Mouse (Mus musculus) v-Abl transformed pro-B cells (cell line): Measurements from ENCODE around the gene Creg2.

Experiments
- in situ Hi-C, 2 experiments: fragments of 400-800 bp; cut with MboI; formaldehyde crosslinking; loops; one replicate each; pipeline ENCODE4 v1.15.1; 2025; ENCODE audit not compliant: unreplicated experiment in 2 of 2

The Creg2 gene

DNA sequence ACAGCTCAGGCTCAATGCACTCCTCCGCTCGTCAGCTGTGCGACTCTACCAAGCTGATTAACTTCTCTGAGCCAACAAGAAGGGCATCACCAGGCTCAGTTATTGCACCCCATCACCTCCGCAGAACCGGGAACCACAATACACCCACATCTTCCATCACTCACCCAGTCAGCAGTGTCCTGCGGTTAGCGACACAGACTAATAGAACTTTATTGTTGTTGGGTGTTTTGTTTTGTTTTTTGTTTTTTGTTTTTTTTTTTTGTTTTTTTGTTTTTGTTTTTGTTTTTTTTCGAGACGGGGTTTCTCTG lies at the start of gene Creg2:
Creg2 (minus strand) TSS at position 234 of the 308 bp plus-strand sequence.
- in situ Hi-C loops = no loop called here

- in situ Hi-C loops = no loop called here
These were observed 49.5 kb upstream of the Creg2 start for GRCm38 (mm10) chr1:39700599-39701273.

GRCm38 (mm10) chr1:39698456-39698855 lies 47.2 kb upstream of the Creg2 start:
- in situ Hi-C loops = loop anchor here in 1 of 2 experiments (25.0 kb wide), 2 partner anchors 414 to 839 kb away; no protein-coding TSS in a partner anchor

DNA sequence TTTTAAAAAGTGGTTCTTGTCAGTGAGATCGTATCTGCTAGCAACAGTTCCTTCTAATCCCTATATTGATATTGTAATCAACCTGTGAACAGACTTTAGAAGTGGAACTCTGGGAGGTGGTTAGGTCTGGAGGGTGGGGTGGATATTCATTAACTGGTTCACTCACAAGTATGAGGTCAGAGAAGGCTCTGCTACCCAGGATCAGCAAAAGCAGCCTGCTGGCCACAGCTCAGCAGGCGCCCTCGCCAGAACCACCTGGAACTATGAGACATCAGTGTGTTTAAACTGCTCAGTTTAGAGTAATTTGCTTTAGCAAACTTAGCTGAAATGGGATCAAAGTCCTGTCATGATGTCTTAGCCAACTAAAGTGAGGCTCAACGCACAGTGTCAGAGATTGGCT lies 43.9 kb upstream of the Creg2 start:
- in situ Hi-C loops = loop anchor here in 1 of 2 experiments (25.0 kb wide), 2 partner anchors 417 to 842 kb away; no protein-coding TSS in a partner anchor

GRCm38 (mm10) chr1:39694756-39695155 lies 43.5 kb upstream of the Creg2 start:
- in situ Hi-C loops = loop anchor here in 1 of 2 experiments (25.0 kb wide), 2 partner anchors 418 to 843 kb away; no protein-coding TSS in a partner anchor

DNA sequence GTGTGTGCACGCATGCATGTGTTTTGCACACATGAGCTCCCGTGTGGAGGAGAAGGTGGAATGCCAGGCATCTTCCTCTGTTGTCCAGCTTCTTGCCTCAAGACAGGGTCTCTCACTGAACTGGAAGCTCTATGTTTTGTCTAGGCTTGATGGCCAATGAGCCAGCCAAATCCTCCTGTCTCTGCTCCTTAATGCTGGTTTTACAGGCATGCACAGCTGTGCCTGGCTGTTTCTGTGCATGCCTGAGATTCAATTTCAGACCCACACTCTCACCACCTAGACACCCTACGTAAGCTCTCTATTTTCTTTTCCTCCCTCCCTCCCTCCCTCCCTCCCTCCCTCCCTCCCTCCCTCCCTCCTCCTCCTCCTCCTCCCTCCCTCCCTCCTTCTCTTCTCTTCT lies 40.7 kb upstream of the Creg2 start:
- in situ Hi-C loops = loop anchor here in 1 of 2 experiments (25.0 kb wide), 2 partner anchors 420 to 845 kb away; no protein-coding TSS in a partner anchor

GRCm38 (mm10) chr1:39691061-39691460 lies 39.8 kb upstream of the Creg2 start:
- in situ Hi-C loops = loop anchor here in 1 of 2 experiments (25.0 kb wide), 2 partner anchors 421 to 846 kb away; no protein-coding TSS in a partner anchor

DNA sequence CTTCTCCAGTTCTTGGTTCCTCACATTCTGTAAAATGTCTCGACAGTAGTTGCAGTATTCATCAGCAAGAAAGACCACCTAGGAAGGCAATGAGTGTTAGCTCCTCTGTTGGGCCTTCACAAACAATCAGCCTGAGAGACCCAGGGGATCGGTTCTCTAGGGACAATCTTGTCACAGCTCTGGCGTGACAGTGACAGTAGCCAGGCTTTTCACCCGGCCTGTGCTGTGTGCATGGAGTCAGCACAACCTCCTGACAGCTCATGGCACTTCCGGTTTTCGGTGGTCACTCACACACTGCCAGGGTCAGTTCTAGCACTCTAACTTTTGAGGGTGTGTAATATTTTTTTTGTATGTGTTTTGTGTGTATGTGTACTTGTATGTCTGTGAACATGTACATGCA lies 37.3 kb upstream of the Creg2 start:
- in situ Hi-C loops = loop anchor here (5.0 to 25.0 kb wide), 7 partner anchors 249 to 849 kb away; no protein-coding TSS in a partner anchor

DNA sequence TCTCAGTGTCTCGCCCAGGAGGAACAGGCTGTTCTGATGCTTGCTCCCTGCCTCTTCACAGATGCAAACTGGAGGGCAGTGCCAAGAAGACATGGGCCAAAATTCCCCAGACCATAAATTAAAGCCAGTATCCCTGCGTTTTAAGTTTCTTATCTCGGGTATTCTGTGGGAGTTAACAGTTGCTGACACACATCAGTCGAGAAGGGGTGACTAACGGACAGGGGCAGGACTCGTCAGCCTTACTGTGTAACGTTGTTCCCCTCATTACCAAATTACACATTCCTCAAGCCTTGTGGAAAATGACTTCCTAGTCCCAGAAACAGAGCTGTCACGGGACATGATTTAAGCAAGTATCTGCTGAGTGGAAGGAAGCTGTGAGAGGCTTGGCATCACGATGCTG lies 36.0 kb upstream of the Creg2 start:
- in situ Hi-C loops = loop anchor here (5.0 to 25.0 kb wide), 7 partner anchors 250 to 850 kb away; no protein-coding TSS in a partner anchor

GRCm38 (mm10) chr1:39685841-39686240 lies 34.6 kb upstream of the Creg2 start:
- in situ Hi-C loops = loop anchor here (5.0 to 25.0 kb wide), 7 partner anchors 251 to 851 kb away; no protein-coding TSS in a partner anchor

DNA sequence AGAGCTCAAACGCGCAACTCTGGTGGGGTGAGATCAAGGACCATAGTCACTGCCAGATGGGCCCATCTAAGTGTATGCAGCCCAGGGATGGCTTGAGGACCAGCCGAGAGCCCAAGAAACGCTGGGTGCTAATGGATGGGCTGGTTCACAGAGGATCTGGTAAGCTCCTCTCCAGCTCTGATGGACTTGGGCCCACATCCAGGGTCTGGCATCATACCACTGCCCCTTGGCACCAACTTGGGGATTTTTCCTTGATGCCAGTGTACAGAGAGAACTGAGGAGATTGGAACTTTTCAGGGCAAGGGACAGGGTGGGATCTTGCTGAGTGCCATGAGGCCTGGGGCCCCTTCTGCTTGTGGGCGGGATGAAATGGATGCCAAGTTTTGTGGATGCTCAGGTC lies 30.4 kb upstream of the Creg2 start:
- in situ Hi-C loops = loop anchor here (5.0 to 25.0 kb wide), 6 partner anchors 154 to 856 kb away; no protein-coding TSS in a partner anchor

- in situ Hi-C loops = loop anchor here (5.0 to 25.0 kb wide), 6 partner anchors 153 to 857 kb away; no protein-coding TSS in a partner anchor
These were observed 29.3 kb upstream of the Creg2 start for GRCm38 (mm10) chr1:39680546-39680945.

- in situ Hi-C loops = loop anchor here (5.0 to 25.0 kb wide), 4 partner anchors 152 to 858 kb away; no protein-coding TSS in a partner anchor
These were observed 27.6 kb upstream of the Creg2 start for GRCm38 (mm10) chr1:39678883-39679282.

DNA sequence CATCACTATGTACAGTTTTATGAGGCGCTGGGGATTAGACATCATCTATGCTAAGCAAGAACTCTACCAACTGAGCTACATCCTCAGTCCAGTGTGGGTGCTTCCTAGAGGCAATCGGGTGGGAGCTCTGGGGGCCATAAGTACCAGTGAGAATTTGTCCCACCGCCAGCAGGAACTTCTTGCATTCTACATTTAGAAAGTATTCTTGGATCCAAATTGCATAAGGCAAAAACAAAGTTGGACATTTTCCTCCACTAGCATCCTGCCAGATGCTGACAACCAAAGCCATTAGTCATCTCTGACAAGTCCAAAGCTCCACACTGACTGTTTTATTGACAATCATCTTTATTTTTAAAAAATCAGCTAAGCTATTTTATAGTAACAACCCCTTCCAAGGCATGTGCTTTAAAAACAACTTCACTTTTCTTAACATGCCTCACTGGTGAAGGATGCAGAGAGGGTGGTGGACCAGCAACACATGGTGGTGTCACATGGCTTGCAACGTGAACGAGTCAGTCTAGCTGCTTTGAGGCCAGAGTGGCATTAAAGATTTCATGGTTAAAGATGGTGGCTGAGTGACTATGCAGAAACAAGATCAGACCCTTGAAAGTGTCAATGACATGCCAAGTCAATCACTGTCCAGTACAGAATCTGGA lies 25.1 kb upstream of the Creg2 start:
- in situ Hi-C loops = loop anchor here (5.0 to 25.0 kb wide), 4 partner anchors 149 to 861 kb away; no protein-coding TSS in a partner anchor

DNA sequence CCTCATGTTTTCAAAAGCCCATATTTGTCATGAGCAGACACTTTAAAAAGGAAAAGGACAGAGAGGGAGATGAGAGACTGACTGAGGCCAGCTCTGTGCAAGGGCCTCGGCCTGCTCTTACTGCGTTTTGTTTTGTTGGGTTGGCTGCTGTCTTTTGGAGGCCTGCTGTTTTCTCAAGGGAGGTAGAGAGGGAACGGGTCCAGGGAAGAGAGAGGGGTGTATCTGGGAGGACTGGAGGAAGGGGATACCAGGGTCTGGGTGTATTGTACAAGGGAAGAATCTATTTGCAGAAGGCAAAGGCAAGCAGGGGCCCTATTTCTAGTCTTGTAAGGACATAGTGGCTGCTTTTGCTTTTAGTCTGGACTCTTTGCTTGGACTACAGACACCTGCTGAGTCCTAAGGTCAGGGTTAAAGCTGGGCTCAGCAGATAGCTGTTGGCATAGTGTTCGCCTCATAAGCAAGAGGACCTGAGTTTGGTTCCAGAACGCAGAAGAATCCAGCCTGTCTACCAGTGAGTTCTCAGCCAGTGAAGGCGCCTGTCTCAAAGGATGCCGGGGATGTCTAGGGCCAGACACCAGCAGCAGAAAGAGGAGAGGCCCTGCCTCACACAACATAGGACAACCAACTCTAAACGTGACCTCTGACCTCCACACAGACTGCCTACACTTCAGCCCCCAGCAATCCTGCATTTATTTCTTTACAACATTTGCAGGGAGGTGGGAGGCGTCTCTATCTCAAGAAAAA lies 21.3 kb upstream of the Creg2 start:
- in situ Hi-C loops = no loop called here

DNA sequence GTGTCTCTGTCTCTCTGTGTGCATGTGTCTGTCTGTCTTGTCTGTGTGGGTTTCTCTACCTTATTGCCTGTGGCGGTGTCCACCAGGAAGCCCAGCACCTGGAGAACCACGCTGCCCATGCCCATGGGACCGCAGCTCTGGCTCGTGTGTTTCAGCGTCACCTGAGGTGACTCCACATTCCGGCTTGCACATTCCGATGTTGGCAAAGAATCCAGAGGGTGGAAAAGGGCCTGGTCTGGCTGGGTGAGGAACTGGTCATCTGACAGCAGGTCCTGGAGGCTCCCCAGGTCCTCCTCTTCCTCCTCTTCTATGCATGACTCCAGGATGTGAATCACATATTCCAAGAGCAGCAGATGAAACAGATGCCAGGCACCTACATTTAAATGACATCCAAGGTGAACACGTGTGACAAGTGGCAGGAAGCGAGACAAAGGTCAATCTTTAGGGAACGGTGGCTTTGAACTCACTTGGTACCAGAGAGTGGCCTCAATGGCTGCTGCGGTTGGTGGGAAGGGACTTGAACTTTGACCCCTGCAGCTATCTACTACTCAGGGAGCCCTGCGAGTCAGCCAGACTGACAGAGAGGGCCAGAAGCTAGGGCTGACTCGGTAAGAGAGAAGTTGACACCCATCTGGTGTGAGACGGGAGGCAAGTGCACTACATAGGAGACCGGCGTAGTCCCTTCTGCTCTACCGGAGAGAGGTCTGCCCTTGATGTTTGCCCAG lies 19.1 kb upstream of the Creg2 start:
- in situ Hi-C loops = no loop called here

GRCm38 (mm10) chr1:39666751-39667252 lies 15.5 kb upstream of the Creg2 start:
- in situ Hi-C loops = loop anchor here in 1 of 2 experiments (5.0 kb wide), 1 partner anchor 50 kb away; no protein-coding TSS in a partner anchor

GRCm38 (mm10) chr1:39664039-39664625 lies 12.9 kb upstream of the Creg2 start:
- in situ Hi-C loops = no loop called here

DNA sequence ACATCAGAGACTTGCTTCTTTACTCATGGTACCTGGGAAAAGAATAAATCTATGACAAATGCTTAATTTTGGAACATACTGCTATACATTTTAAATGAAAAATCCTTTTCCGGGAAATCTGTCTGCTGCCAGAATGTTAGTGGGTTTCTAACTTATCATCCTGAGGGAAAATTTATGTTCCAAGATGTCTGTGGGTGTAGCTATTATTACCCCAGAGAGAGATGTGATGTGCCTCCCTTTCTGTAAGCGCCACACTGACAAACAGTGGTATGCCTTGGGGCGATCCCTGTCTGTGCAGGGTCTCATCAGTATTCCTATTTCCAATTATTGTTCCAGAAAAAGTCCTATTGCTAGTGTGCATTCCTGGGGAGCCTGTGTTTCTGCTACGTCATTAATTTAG lies 11.8 kb upstream of the Creg2 start:
- in situ Hi-C loops = no loop called here
